Mouse (Mus musculus): Measurements from ENCODE around the gene Ms4a15.

- no peak for TF ChIP-seq POLR2A (IDR thresholded peaks at IDR 0.05; ENCODE audit: low read depth, low read length)
- TF ChIP-seq CTCF (IDR thresholded peaks at IDR 0.05; ENCODE audit: borderline replicate concordance, insufficient read depth, low read length), result no peak
Measured at GRCm38 (mm10) chr19:10965721-10966120, 27.3 kb downstream of the Ms4a15 start.

Data from embryonic fibroblast, embryonic 13.5 days (primary cell).